Mouse (Mus musculus): ENCODE measurements around the gene Myl12a.

GRCm38 (mm10) chr17:70991706-70992625, 10.7 kb downstream of the Myl12a start:
- no peak for TF ChIP-seq CTCF (IDR thresholded peaks at IDR 0.05; ENCODE audit: borderline replicate concordance, insufficient read depth, low read length)
- no peak for TF ChIP-seq POLR2A (IDR thresholded peaks at IDR 0.05; ENCODE audit: low read depth, low read length)

Measured in embryonic fibroblast, embryonic 13.5 days (primary cell).